Mouse (Mus musculus): Measurements from ENCODE around the gene Asb14. TPM values are rescaled to one million over a fixed set of nuclear protein-coding genes. Genes with fewer than 3 reads are reported as not detected.

The Asb14 gene
- under 1 TPM; 0.31 to 0.37 TPM for total RNA-seq (2021)
- long read RNA-seq, partial matches to known transcripts = 0 of 1 reads
- long read RNA-seq, other reads (novel, unspliced or antisense) = 1 of 1 reads

DNA sequence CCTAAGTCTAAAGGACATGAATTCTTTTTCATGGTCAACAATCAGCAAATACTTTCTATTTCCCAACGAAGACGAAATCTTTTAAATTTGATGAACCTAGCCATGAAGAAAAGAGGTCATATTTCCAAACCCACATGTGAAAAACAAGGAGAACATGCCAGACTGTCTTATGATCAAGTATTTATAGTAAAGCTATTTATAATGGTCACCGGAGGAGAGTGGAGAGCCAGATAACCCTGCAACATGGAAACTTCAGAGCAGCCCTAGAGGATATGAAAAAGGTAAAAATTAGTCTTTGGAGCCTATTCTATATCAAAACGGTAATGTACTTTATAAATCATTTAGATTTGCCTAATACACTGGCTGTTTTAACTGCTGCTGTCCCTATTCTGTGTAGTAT lies at the start of gene Asb14:
TSS of gene Asb14 (plus strand) at position 166 of the 400 bp plus-strand sequence.
- DNase-seq (ENCODE audit: low spot score in 2 of 2) = no peak

DNA sequence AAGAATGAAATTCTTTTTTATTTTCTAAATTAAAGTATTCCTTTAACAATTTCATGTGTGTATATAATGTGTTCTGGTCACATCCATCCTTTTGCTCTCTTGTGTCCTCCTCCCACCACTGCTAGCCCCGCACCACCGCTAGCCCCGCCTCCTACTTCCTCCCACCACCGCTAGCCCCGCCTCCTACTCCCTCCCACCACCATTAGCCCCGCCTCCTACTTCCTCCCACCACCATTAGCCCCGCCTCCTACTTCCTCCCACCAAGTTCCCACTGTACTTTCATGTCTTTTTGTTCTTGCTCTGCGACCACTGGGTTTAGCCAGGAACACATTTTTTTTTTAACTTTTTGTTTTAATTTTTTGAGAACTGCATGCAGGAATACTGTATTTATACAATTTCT lies 41.3 kb upstream of the Asb14 start:
- DNase-seq (ENCODE audit: low spot score in 2 of 2) = no peak

GRCm38 (mm10) chr14:26854066-26854465 lies 40.3 kb upstream of the Asb14 start:
- DNase-seq (ENCODE audit: low spot score in 2 of 2) = no peak

GRCm38 (mm10) chr14:26858364-26858763 lies 36.0 kb upstream of the Asb14 start:
- DNase-seq (ENCODE audit: low spot score in 2 of 2) = no peak

DNA sequence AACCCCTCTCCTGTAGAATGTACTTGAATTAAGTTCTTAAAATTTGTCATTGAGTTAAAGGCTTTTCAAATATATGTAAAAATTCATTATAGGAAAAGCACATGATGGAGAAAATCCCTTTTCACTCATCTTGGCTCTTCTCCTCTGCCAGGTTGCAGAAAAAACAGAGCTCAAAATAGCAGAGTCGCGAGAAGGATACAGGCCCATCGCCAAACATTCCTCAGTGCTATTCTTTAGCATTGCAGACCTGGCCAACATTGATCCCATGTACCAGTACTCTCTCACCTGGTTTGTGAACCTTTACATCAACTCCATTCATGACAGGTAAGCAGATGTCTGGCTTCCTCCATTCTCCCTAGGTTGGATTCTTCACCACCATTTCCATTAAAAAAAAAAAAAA lies 35.3 kb upstream of the Asb14 start:
- DNase-seq (ENCODE audit: low spot score in 2 of 2) = no peak

DNA sequence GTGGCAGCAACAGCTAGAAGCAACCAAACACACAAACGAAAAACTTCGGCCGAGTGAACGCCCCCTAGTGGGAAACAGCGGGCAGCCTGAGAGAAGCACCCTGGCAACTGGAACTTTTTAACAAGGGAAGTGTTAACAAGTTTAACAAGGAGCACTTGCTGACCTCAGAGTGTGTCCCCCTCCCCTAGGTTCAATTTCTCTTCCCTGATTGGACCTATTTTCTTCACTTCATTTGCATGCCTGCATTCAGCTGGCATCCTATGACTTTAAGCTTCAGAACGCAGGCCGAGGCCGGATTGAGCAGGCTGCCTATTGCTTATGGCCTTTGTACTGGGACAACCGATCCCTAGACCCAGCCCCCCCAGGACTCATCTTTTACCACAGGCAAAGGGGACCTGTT lies 27.0 kb upstream of the Asb14 start:
- no peak for DNase-seq (ENCODE audit: low spot score in 2 of 2)

- DNase-seq (ENCODE audit: low spot score in 2 of 2) = no peak
These were observed 26.1 kb upstream of the Asb14 start for GRCm38 (mm10) chr14:26868299-26868698.

GRCm38 (mm10) chr14:26878756-26879155 lies 15.6 kb upstream of the Asb14 start:
- DNase-seq (ENCODE audit: low spot score in 2 of 2) = no peak

DNA sequence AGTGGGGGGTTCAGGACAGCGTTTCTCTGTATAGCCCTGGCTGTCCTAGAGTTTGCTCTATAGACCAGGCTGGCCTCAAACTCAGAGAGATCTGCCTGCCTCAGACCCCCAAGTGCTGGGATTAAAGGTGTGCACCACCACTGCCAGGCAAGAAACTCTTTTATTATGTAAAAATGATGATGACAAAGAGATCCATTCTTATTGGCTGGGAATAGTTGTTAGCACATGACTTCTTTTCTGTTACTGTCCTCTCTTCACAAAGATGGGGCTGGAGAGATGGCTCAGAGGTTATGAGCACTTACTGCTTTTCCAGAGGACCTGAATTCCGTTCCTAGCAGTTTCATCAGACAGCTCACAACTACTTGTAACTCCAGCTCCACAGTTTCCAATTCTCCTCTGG lies 14.4 kb upstream of the Asb14 start:
- no peak for DNase-seq (ENCODE audit: low spot score in 2 of 2)

DNA sequence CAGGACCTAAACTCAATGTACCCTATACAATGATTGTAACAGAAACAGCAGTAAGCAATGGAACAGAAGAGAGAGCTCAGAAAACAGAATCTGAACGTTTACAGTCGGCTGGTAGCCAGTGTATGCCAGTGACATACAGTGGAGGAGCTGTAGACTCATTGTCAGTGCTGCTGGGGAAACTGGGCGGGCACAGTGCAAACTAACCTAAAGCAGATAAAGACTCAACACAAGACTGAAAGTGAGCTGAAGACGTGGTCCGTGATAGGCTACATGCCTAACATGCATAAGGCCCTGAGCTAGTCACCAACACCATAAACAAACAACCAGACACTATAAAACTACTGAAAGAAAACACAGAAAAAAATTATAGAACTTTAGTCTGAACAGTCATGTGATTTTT lies 12.7 kb upstream of the Asb14 start:
- DNase-seq (ENCODE audit: low spot score in 2 of 2) = no peak

DNA sequence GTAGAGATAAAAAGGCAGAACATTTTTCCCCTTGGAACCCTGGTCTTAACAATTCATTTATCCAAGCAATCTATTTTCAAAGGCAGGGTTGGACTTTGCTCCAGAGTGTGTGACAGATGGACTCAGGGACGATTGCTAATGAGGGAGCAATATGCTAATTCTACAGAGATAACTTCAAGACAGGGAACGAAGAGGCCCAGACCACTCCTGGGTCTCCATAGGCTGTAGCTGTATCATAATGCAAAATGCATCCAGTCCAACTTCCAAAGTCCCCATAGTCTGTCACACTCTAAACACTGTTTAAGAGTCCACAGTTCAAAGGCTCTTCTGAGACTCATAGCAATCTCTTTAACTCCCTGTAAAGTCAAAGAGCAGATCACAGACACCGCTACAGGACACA lies 7.1 kb upstream of the Asb14 start:
- DNase-seq (ENCODE audit: low spot score in 2 of 2) = no peak

- DNase-seq (ENCODE audit: low spot score in 2 of 2) = no peak
These were observed 3.6 kb upstream of the Asb14 start for GRCm38 (mm10) chr14:26890777-26891176.

- DNase-seq (ENCODE audit: low spot score in 2 of 2) = no peak
These were observed 5.1 kb downstream of the Asb14 start for GRCm38 (mm10) chr14:26899490-26899889.

- DNase-seq (ENCODE audit: low spot score in 2 of 2) = no peak
These were observed 6.5 kb downstream of the Asb14 start for GRCm38 (mm10) chr14:26900893-26901292.

- DNase-seq (ENCODE audit: low spot score in 2 of 2) = no peak
These were observed 13.0 kb downstream of the Asb14 start for GRCm38 (mm10) chr14:26907401-26907800.

DNA sequence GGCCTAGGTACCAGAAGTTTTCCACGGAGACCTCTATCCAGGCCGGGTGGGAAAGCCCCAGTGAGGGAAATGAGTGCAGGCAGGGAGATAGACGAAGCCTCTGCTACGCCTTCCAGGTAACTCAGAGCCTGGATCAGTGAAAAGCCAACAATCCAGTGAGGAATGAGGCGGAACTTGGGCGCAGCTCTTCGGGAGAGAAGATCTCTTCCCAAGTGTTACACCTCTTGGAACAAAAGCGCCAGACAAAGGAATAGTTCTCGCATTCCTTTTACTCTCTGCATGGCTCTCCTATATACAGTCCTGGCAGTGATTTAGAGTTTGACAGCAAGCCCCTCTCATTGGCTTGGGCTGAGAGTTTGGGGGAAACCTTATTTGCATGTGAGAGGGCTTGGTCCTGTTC lies 16.1 kb downstream of the Asb14 start:
- peak in 1 of 2 experiments; percentile 5 for DNase-seq (ENCODE audit: low spot score in 2 of 2)

DNA sequence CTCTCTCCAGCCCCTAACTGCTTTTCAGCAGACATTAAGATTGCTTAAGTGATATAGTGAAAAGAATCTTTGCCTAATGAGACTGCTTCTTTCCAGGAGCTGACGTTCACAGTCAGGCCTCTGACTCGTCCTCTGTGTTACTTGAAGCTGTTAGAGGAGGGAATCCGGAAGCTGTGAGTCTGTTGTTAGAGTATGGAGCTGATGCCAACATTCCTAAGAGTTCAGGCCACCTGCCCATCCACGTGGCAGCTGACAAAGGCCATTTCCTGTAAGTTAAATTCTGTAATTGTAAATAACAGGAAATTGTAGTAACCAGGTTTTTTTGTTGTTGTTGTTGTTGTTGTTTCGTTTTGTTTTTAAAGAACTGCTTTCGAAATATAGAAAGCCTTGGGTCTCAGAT lies 16.8 kb downstream of the Asb14 start:
- DNase-seq (ENCODE audit: low spot score in 2 of 2) = no peak

DNA sequence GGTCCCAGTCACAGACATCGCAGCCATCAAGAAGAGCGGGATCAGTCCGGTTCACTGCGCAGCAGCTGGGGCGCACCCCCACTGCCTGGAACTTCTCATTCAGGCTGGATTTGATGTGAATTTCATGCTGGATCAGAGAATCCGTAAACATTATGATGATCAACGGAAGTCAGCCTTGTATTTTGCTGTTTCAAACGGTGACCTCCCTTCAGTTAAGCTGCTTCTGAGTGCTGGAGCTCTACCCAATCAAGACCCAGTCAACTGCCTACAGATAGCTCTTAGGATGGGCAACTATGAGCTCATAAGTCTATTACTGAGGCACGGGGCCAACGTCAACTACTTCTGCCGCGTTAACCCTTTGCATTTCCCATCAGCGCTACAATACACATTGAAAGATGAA lies 17.5 kb downstream of the Asb14 start:
- DNase-seq (ENCODE audit: low spot score in 2 of 2) = no peak

DNA sequence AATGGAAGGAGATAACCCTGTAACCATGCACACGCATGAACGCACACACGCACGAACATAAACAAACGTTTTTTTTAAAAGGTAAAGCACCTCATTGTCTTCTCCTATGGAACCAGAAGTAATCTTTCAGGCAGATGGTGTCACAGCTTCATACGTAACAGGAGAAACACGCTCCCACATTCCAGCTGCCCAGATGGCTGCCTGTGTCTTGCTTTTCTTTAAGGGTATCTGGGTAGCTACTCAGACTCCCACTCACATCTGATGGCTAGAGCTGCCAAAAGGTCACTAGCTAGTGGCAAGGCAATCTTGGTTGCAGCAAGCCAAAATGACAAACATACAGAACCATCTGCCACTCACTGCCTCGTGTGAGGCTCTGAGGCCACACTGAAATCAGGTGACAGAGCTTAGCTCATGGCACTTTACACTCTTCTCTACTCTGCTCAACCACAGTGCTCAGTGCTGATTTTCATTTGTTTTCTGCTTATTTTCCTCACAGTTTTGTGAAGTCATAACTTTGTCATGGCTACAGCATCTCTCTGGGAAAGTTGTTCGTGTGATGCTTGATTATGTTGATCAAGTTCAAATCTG lies 19.4 kb downstream of the Asb14 start:
- peak in 1 of 2 experiments; percentile 16 for DNase-seq (ENCODE audit: low spot score in 2 of 2)

GRCm38 (mm10) chr14:26919310-26919709 lies 25.0 kb downstream of the Asb14 start:
- DNase-seq (ENCODE audit: low spot score in 2 of 2) = no peak

DNA sequence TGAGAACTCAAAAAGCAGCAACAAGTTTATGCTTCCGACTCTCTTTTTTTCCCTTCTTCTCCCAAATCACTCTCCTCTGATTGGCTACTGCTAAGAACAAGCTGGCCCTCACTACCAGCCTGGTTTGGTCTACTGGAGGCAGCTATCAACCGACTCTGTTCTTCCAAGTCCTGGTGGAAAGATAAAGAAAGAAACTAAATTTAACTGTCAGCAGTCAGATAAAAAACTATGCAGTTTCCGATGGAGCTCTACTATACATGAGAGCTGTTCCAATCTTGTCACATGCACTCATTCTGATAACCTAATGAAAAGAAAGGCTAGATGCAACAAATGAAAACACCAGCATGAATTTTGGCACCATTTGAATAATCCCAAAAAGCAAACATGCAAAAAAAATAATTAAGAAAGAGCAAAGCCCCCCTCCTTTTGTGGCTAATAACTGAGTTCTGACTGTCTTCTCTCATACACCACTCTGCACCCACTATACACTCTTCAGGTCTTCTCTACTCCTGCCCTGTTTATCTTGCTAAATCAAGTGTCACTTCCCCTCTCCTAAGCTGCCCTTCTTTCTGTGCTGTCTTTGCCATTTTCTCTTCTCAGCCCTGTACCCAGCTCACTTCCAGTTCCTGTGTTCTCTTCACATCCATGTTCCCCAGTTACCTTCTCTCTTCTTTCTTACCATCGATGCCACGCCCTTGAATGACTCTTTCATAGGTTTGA lies 29.5 kb downstream of the Asb14 start:
- no peak for DNase-seq (ENCODE audit: low spot score in 2 of 2)

- no peak for DNase-seq (ENCODE audit: low spot score in 2 of 2)
These were observed 40.5 kb downstream of the Asb14 start for GRCm38 (mm10) chr14:26934891-26935290.

DNA sequence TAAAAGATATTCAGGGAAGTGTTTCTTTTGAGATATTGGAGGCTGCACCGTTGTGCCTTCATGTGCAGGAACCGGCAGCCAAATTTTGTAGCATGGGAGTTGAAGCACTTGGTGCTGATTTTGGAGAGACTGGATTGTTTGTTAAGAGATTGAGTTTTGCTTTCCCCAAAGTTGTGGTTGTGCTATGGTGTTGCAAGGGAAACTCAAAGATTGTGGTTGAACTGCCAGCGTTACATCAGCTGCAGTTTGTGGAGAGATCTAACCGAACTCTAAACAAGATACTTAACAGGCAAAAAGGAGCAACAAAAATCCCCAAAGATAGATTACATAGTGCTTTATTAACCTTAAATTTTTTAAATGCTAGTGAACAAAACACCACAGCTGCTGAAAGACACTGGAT lies 41.2 kb downstream of the Asb14 start:
- no peak for DNase-seq (ENCODE audit: low spot score in 2 of 2)
